Mouse (Mus musculus): ENCODE data around the gene Nkd2.

- TF ChIP-seq CTCF (IDR thresholded peaks at IDR 0.05) (no peak), EP300 (IDR thresholded peaks at IDR 0.05) (no peak)
Observed at GRCm38 (mm10) chr13:73839740-73840139, 7.7 kb downstream of the Nkd2 start.

Data from lung, postnatal 0 days (tissue).